Mouse (Mus musculus) left cerebral cortex, adult 9 months (tissue): Measurements from ENCODE around the gene Fam19a5.
A peak's percentile ranks its signal among the peaks of the same experiment; 100 is the strongest.

Experiments
- DNase-seq, 2 experiments: peaks; one replicate each; pipeline ENCODE4 v3.0.0; 2022; ENCODE audit warnings: low spot score in 2 of 2

Gene Fam19a5

DNA sequence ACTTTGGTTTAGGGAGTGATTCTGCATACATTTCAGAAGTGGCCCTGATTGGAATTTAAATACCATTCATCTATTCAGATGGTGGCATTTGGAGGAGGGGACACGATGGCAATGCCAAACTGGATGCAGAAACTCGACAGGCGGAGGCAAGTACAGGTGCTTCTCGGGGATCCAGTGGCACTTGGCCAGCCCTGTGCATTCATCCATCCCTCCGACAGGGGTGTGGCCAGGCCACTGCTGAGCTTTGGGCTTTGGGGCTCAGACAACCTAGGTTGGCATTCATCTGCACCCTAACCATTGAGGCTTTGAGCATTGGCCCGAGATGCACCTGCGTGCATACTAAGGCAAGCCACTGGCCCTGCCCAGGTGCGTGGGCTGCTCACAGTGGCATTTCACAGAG lies 52.6 kb downstream of the Fam19a5 start:
- no peak for DNase-seq

DNA sequence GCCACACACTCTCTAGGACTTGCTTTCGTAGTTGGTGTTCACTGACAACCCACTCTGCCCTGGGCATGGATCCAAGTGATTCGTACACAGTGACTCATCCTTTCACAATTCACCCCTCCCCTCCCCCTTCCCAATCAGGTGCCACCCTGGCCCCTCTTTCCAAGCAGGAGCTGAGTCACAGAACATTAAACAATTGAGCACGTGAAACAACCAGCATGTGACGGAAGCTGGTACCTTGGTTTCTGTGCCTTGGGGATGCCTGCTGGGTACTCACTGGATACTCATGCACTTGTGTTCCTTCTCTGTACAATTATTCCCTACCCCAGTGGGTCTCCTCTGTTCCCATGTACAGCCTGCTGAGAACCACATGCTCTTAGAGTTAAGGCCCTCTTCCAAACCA lies 53.0 kb downstream of the Fam19a5 start:
- peak; percentile 73 to 74 for DNase-seq

DNA sequence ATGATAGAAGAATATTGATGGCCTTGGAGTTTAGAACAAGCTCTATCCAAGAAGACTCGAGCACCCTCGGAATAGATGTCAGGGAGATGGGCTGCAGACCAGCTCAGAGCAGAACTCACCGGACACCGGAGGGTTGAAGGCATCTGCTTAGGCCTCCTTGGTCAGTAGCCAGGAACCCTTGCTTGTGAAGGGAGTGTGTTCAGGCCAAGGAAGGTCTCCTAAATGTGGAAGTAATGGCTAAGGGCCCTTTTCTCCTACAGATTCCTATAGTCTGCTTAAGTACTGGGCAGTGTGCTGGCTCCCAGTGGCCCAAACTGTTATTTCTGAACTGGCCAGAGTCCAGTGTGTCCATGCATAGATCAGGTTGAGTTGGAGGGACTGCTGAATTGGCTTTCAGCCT lies 53.7 kb downstream of the Fam19a5 start:
- DNase-seq = no peak

DNA sequence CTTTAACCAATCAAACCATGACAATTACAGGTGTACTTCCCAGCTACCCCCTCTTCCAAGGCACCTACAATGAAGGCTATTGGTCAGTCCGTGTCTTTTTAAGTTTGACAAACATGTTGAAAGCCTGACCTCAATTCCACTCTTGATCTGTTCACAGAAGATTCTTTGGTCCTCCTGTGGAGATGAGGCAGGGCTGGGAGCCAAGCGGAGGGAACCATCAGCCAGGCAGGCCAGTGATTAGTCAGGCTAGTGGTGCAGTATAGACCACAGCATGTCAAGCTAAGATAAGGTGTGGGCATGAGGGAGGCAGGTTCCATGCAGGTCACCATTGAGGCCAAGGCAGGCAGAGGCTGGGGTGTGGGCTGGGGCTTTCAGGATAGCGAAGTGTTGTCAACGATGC lies 54.5 kb downstream of the Fam19a5 start:
- no peak for DNase-seq

DNA sequence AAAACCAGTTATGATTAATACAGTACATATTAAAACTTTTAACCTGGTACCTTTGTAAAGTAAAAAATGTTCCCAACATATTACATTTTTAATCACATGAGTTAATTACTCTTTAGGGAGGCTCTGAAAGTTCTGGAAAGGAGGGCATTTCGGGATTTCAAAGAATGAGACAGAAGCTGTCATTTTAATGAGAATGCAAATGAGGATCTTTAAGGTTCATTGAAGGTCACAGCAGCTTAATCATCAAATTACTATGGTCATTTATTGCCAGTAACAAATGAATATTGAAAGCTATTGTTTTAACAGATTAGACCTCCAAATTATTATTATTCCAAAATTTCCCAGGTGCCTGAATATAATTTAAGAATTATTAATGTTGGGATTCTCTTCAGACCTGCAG lies 59.2 kb downstream of the Fam19a5 start:
- no peak for DNase-seq

DNA sequence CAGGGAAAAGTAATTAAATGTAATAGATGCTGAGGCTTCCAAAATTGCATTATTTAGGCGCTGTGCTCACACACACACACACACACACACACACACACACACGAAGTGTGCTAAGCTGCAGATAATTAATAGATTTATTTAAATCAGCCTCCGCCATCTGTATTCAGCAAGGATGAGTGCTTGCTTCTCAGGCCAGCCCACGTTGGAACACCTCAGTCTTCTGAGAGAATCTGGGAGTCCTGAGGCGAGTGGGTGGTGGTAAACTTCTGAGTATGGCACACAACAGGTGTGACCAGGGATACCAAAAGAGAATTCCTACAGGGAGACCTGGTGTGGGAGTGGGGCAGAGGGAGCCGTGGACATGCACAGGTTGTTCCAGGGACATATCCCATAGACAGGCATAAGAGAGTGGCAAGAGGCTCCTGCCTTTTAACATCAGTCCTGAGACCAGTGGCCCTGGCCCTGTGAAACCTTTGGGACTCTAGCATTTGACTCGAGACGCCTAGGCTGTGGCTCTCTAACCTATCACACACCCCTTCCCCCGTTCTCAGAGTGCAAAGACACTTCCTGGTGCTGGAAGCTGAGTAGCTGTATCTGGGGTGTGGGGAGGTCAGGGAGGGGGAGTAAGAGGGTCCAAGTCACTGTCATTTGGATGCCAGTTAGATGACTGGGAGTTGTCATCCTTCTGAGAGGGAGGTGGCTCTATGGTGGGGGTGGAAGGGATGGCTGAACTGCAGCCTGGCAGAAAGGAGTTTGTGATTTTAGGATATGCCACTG lies 61.6 kb downstream of the Fam19a5 start:
- peak in 1 of 2 experiments; percentile 31 for DNase-seq

DNA sequence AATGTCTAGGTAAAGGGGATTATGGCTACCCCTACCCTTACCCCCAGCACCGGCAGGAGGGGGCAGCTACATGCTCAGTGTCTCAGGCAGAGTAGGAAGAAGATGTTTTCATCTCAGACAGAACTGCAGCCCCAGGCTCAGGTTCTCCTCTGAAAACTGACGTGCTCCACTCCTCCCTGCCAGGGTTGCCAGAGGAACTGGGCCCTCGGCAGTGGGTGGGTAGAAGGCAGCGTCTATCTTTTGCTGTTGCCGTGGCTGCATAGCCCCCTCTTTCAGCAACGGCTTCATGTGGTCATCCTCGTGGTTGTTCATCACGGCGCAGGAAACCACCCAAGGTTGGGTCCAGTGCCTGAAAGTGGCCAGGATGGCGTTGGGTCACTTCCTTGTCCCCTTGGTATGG lies 62.6 kb downstream of the Fam19a5 start:
- peak in 1 of 2 experiments; percentile 28 for DNase-seq

DNA sequence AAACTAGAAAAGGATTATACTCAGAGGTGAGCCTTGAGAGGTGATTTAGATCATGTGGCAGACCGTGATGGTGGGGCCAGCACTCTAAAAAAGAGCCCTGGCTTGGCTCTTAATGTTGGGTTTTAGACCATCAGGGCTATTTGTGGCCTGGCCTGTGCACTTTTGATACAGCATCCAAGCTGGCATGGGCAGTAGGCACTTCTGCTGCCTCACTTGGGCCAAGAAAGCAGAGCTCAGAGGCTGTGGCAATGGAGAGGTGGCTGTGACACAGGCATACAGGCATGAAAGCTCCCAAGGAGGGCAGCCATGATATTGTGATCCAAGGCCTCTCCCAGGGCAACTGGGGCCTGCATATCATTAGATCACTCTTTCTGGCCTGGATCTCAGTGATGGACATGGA lies 65.1 kb downstream of the Fam19a5 start:
- DNase-seq = no peak

DNA sequence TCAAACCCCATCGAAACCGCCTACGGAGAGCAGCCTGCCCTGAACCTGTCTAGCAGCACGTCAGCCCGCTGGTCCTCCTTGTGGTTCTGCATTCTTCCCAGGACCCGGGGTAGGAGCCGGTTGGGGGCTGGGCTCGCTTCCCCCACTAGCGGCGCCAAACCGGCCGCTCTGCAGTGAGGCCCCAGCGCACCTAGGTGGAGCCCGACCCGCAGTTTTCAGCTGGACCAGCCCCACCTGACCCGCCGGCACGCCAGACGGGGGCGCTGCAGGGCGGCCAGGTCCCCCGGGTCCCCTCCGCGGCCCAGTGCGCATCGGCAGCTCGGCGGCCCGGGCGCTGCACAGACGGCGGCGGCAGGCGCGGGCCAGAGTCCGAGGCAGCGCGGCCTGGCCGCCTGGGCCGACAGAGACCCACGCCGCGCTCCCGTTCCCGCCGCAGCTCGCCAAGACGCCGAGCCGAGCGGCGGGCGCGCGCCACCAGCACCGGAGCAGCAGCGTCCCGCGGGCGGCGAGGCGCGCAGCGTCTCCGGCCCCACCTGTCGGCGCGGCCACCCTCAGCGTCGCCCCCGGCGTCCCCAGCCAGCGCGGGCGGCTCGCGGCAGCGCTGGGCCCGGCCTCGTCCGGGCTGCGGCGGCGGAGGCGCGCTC lies 80.0 kb downstream of the Fam19a5 start:
- DNase-seq = peak; percentile 61 to 87

DNA sequence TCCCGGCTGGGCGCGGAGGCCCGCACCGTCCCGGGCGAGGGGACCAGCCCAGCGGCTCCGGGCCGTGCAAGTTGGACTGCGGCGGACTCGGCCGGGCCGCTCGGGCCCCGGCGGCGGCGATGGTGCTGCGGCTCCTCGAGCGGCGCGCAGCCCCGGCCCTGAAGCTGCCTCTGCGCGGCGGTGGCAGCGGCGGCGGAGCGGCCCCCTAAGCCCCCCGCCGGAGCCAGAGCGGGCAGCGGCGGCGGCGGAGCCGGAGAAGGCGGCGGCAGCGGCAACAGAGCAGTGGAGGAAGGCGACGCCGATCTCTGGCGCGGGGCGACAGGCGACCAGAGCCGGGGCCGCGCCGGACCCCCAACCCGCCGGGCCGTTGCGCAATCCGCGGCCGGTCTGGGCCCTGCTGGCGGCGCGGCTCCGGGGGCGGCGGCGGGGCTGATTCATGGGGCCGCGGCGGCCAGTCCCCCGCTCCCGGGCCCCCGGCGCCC lies 80.6 kb downstream of the Fam19a5 start:
- no peak for DNase-seq

DNA sequence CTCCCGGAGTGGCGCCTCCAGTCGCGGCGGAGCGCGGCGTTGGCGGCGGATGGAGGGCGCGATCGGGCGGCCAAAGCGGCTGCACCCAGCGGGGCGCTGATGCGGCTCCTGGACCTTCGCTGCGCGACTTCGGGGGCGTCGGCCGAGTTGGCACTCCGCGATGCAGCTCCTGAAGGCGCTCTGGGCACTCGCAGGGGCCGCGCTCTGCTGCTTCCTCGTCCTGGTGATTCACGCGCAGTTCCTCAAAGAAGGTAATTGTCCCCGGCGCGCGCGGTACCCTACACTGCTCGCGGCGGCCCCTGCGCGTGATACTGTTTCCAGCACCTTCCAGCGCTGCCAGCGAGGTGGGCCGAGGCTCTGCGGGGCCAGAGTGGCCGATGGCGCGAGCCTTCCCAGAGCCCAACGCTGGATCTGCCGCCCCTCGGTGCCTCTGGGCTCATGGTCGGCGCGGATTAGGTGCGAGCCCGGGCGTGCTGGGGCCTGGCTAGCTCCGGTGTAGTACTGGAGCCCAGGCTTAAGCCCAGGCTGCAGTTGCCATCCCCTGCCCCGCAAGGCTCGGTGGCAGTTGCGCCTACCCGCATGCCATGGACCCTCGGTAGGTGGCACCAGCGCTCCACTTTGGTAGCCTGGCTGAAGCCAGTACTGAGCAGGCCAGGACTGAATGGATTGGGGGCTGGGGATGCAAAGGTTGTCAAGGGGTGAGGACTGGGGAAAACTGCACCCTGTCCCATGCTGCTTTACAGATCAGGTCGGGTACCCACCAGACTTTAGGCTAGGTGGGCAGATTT lies 81.3 kb downstream of the Fam19a5 start:
- DNase-seq = peak; percentile 66 to 91

DNA sequence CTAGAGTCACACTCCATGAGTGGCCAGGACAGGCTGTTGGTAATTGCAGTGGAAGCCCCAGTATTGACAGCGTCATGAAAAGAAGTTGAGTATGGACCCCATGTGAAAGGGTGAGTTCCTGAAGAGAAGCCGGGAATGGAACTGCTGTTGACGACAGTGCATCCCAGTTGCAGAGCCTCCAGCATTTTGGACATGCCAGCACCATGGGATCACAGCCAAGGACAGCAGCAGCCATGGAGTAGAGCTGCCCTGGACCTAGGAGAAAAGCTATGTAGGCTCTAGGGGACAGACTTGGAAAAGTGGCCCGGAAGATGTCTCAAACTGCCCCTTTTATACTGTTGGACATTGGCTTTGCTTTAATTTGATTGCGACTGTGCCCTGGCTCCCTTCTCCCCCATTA lies 91.2 kb downstream of the Fam19a5 start:
- DNase-seq = no peak

DNA sequence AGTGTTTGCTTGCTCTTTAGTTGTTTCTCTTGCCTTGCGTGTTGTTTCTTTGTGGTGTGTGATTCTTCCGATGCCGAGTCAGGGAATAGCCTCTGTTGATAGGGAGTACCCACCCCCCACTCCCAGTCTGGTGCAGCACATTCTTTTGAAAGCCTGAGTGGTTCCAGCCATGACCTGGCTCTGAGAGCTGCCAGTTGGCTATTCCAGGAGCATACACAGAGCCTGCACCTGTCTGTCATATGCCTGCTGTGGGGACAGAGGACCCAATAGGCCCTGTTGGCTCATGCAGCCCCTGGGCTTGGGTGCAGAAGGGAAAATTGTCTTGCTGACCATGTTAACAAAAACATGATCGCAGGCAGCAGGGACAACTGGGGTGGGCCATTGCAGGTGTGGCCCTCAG lies 92.3 kb downstream of the Fam19a5 start:
- no peak for DNase-seq

DNA sequence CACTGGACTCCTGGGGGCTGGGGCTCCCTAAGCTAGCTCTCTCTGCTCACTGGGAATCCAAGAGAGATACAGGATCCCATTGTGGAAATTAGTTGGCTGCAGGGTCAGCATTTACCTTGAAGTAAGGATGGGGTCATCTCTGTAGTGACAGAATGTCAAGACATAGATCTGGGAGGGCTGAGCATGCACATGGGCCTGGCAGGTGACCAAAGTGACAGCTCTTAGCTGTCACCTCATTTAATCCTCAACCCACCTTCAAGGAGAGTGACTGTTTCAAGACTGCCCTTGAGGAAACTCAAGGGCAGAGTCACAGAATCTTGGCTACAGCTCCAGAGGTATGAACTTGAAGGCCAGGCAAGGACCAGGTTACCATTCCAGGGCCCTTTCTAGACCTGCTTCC lies 93.1 kb downstream of the Fam19a5 start:
- DNase-seq = no peak

DNA sequence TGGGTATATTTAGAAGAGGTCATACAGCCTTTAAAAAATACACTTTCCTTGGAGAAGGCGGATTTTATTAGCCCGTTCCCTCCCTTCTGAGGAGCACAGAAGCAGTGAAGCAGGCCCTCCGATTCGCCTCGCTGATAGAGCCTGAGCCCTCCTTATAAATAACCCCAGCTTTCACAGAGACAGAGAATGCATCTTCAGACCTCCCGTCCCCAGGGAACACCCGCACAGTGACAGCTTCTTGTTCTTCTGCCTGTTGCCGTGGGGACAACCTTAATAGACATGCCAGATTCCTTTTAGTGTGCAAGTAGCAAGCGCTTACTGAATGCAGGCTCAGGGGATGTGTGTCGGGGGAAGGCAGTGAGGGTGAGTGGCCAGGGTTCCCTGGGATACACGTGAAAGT lies 94.2 kb downstream of the Fam19a5 start:
- no peak for DNase-seq

DNA sequence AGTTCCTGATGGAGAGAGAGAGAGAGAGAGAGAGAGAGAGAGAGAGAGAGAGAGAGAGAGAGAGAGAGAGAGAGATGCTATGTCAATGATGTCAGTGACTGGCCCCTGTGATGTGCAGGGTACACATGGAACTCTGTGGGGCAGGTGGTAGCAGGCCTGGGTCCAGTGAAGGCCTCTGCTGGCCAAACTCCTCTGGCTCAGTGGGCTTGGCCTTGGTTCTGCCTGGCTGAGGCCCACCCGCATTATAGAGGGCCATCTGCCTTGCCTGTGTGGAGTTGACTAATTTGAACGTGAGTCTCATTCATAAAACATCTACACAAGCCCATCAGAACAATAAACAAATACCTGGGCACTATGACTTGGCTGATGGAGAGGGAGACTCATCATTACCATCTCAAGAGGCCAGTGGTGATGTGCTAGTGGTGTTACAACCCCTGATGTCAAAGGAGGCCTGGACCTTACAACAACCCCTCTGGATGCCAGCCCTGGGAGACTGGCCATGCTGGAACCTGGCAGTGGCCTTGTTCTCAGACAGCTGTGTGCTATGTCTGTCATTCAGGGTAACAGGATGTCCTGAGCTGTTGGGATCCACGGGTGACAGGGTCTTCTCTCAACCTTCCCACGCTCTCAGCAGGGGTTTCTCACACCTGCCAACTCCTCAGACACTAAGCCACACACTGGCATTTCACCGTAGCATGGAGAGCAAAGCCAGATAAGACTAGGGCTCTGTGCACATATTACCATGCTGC lies 102.4 kb downstream of the Fam19a5 start:
- DNase-seq = no peak

DNA sequence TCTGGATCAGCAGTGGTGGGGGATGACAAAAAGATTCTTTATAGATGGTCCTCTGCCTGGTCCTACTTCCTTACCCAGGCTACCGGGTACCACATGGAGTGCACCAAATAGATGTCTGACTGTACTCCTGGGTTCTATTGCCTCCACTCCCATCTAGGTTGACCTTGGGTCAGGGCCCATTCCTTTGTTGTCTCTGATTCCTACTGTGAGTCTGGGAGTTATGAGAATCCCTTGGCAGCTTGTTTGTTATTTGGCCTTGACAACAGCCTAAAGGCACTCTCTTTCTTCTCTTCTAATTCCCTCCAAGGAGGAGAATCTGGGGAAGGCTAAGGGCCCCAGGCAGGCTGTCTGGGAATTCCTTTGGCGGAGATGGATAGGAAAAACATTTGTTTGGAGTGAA lies 105.6 kb downstream of the Fam19a5 start:
- DNase-seq = no peak

DNA sequence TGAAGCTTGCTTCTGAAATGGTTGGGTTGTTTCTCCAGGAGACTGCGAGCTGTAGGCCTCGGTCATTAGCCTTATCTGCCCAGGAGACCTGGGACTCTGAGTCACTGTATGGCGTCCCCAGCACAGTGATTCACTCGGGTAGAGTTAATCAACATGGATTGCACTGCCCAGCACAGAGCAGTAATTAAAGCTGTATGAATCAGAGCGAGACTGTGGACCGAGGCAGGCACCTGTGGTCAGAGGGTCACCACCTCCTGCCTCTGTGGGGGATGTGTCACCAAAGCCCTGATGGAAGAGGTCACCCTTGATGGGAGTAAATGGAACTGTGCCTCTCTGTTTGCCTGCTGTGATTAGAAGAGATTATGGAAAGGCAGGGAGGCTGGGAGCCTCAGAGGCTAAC lies 110.5 kb downstream of the Fam19a5 start:
- DNase-seq = no peak

DNA sequence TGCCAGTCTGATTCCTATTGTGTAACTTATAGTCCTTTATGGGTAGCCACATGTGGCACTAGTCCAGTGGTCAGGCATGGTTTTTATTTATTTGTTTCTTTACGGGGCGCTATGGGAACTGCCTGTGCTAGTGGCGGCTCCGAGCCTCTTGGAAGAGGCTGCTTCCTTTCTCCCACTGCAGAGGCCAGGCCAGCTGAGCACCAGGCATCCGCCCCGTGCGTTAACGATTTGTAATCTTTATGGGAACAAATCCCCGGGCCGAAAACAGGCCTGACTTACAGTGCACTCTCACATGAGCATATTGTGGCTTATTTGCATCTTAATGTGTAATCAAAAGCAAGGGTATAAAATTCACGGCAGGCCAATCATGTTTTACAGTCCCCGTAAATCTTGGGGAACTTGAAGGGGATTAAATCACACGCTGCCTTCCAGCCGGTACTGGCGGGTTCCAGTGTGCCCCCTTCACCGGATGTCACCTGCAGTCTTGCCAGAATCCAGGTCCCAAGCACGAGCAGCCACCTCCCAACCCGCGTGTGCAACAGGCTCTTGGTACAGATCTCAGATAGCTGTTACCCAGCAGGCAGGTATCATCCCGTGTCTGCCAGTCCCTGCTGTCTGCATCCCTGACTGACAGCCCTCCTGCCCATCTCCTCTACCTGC lies 112.5 kb downstream of the Fam19a5 start:
- no peak for DNase-seq

DNA sequence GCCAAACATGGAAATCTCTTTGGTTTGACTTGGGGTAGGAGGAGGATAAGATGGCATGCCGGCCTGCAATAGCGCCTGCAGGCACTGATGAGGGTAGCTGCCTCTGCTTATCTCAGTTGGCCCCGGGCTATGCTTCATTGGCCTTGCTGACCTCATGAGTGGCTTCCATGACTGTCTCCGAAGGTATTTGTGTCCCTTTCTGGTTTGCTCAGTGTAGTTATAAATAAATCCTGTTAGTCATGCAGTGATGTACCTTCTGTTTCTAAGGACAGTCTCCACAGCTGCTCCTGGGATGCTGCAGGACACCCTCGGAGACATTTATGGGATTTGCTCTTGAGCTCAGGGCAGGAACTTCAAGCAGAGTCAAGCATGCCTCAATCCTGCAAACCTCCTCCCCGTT lies 115.6 kb downstream of the Fam19a5 start:
- DNase-seq = peak in 1 of 2 experiments; percentile 29

DNA sequence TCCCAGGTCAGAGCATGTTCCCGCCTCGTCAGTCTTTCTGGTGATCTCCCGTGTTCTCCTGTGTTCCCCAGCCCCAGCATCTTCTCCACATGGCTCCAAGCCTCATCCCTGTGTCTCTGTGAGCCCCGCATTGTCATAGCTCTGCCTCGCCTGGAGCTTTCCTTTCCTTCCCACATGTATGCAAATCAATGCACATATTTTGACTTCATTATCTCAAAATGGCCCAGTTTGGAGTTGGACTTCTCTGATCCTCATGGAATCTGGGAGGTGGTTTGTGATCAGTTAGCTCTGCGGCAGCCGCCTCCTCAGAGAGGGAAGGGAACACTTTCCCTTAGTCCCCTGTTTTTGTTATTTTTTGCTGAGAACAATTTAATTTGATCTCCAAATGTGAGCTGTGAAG lies 117.9 kb downstream of the Fam19a5 start:
- peak; percentile 57 to 72 for DNase-seq
